Mouse (Mus musculus) gastrocnemius, postnatal 14 days (tissue): ENCODE measurements at regions not wholly inside any gene's neighbourhood (a gene's known extent, or its start where the extent isn't known, plus 50 kb on each side); places are given as distances from the start of the nearest gene placed in this dataset.

Experiments
- DNase-seq: peaks from one replicate; pipeline ENCODE4 v3.0.0; 2021; ENCODE audit warnings: mixed read lengths
- intact Hi-C: fragments of 180-260 bp; cut with DNase I; formaldehyde crosslinking; loops from one replicate; pipeline ENCODE4 v1.15.1; 2025; ENCODE audit warnings: low total_unique reads

GRCm38 (mm10) chr4:124349055-124349454 is 261.5 kb downstream of the 3100002H09Rik start:
- intact Hi-C loops = no loop called here
- no peak for DNase-seq

- no peak for DNase-seq
- intact Hi-C loops = no loop called here
These were observed 270.5 kb downstream of the 3100002H09Rik start for GRCm38 (mm10) chr4:124340073-124340472.

GRCm38 (mm10) chr4:124335726-124336125 is 274.9 kb downstream of the 3100002H09Rik start:
- no peak for DNase-seq
- intact Hi-C loops = no loop called here

- intact Hi-C loops = no loop called here
- DNase-seq = no peak
These were observed 277.6 kb downstream of the 3100002H09Rik start for GRCm38 (mm10) chr4:124332974-124333373.

- intact Hi-C loops = no loop called here
These were observed 278.2 kb downstream of the 3100002H09Rik start for GRCm38 (mm10) chr4:124332416-124332815.

GRCm38 (mm10) chr4:124329107-124329771 is 281.4 kb downstream of the 3100002H09Rik start:
- intact Hi-C loops = no loop called here
- no peak for DNase-seq

More at GRCm38 (mm10) chr4:124332416-124332815, 278.2 kb downstream of the 3100002H09Rik start:
- DNase-seq = no peak

GRCm38 (mm10) chr4:124326301-124326700 is 284.3 kb downstream of the 3100002H09Rik start:
- intact Hi-C loops = no loop called here
- DNase-seq = no peak

- intact Hi-C loops = no loop called here
- DNase-seq = no peak
These were observed 287.0 kb downstream of the 3100002H09Rik start for GRCm38 (mm10) chr4:124323589-124323988.

GRCm38 (mm10) chr4:124321221-124321620 is 289.4 kb downstream of the 3100002H09Rik start:
- no peak for DNase-seq

GRCm38 (mm10) chr4:124317042-124317441 is 293.6 kb downstream of the 3100002H09Rik start:
- no peak for DNase-seq
- intact Hi-C loops = no loop called here

More at GRCm38 (mm10) chr4:124321221-124321620, 289.4 kb downstream of the 3100002H09Rik start:
- intact Hi-C loops = no loop called here

GRCm38 (mm10) chr4:124311657-124312056 is 298.9 kb downstream of the 3100002H09Rik start:
- intact Hi-C loops = no loop called here
- DNase-seq = no peak

- intact Hi-C loops = no loop called here
- no peak for DNase-seq
These were observed 300.0 kb downstream of the 3100002H09Rik start for GRCm38 (mm10) chr4:124310594-124310993.

GRCm38 (mm10) chr4:124305871-124306555 is 304.6 kb downstream of the 3100002H09Rik start:
- intact Hi-C loops = no loop called here
- DNase-seq = no peak

GRCm38 (mm10) chr4:124302950-124303349 is 307.7 kb downstream of the 3100002H09Rik start:
- intact Hi-C loops = no loop called here
- no peak for DNase-seq

GRCm38 (mm10) chr4:124298667-124299437 is 311.8 kb downstream of the 3100002H09Rik start:
- DNase-seq = no peak
- intact Hi-C loops = no loop called here

GRCm38 (mm10) chr4:124292254-124292653 is 318.3 kb downstream of the 3100002H09Rik start:
- DNase-seq = no peak
- intact Hi-C loops = no loop called here

- intact Hi-C loops = no loop called here
These were observed 318.8 kb downstream of the 3100002H09Rik start for GRCm38 (mm10) chr4:124291767-124292166.

GRCm38 (mm10) chr4:124287471-124287870 is 323.1 kb downstream of the 3100002H09Rik start:
- intact Hi-C loops = no loop called here
- peak; percentile 40 for DNase-seq

More at GRCm38 (mm10) chr4:124291767-124292166, 318.8 kb downstream of the 3100002H09Rik start:
- DNase-seq = no peak

- no peak for DNase-seq
- intact Hi-C loops = no loop called here
These were observed 331.9 kb downstream of the 3100002H09Rik start for GRCm38 (mm10) chr4:124278681-124279080.
